Mouse (Mus musculus): ENCODE measurements at regions not wholly inside any gene's neighbourhood (a gene's known extent, or its start where the extent isn't known, plus 50 kb on each side); places are given as distances from the start of the nearest gene placed in this dataset.
A peak's percentile ranks its signal among the peaks of the same experiment; 100 is the strongest.

DNA sequence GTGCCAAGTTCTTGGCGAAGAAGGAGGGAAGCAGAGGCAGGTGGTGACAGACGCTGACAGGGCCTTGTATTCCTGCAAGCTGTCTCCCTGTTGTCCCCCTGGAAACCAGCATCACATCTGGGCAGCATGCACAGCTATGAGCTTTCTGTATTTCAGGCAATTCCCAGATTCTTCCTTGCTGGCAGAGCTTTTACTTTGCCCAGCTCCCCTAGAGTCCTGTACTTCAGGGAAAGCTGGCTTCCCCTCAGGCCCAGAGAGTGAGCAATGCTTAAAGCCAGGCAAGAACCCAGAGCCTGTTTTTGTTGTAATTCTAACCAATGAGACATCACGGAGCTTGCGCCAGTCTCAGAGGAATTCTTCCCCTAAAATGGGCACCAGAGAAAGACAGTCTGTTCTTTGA is 238.3 kb upstream of the Gm4791 start:
- Histone ChIP-seq H3K9me3 (replicated peaks) (no peaks in the 10 kb centered on the region), H3K4me1 (no peaks in the 10 kb centered on the region), H3K36me3 (no peaks in the 10 kb centered on the region), H3K27me3 (no peaks in the 10 kb centered on the region), H3K4me2 (no peak overlapping the region), H3K9ac (no peak overlapping the region), H3K4me3 (replicated peaks) (no peak overlapping the region), H3K27ac (no peak overlapping the region)
- no peak for ATAC-seq (replicated peaks; ENCODE audit: low FRiP score)
- 53% methylated on average over 4 of the region's 4 CpGs for WGBS

DNA sequence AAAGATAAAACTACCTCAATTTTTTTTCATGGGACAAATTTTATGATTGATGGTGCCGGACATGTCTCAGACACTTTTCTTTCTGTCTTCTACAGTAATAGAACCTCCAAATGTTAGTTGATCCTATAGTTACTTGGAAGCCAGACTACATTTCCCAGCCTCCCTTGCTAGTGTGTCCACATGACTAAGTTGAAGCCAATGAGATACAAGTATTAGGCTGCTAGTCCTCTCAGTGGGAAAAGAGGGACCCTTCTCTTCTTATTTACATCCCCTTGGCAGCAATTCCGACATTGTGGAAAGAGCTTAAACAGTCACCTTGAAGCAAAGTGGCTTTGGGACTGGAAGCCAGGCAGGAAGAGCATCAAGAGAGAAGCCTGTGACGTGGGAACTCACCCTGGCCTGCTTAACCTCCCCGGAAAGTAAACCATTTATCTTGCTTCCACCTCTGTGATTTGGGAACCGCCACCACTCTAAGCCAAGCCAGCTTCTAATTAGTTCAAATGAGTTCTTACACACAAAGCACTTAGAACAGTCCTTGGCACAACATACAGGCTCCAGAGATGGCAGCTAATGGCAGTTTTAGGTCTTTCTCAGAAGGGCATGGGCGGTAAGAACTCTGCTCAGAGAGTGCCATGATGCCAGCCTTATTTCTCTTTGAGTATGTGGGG is 241.4 kb upstream of the Gm4791 start:
- WGBS: 73% methylated on average over 6 of the region's 6 CpGs
- Histone ChIP-seq H3K4me2 (no peak overlapping the region), H3K9ac (no peak overlapping the region), H3K9me3 (replicated peaks) (no peaks in the 10 kb centered on the region), H3K27ac (no peak overlapping the region), H3K4me1 (peaks cover 3% of the 10 kb centered on the region; the same call in 1 of the 2 replicates), H3K36me3 (no peaks in the 10 kb centered on the region), H3K27me3 (no peaks in the 10 kb centered on the region), H3K4me3 (replicated peaks) (no peak overlapping the region)
- ATAC-seq (replicated peaks; ENCODE audit: low FRiP score): no peak

DNA sequence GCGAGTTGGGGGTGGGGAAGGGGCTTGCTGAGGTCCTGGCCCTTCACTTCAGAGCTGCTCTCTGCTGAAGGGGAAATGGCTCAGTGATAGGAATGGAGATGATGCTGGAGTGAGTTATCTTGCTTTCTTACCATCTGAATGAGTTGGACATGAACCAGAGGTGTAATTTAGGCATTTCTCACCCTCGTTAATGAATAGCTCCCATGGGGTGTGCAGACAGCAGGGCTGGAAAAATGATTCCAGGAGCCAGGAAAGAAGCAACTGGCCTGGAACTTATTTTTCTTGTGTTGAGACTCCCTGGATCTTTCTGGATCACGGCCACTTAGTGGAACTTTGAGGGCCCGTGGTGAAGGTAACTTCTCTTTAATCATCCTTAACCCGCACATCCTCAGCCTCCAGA is 246.6 kb upstream of the Gm4791 start:
- Histone ChIP-seq H3K4me1 (peaks cover 9% of the 10 kb centered on the region; the same call in 1 of the 2 replicates), H3K27ac (no peak overlapping the region), H3K9me3 (replicated peaks) (no peaks in the 10 kb centered on the region), H3K9ac (no peak overlapping the region), H3K4me3 (replicated peaks) (no peak overlapping the region), H3K36me3 (no peaks in the 10 kb centered on the region), H3K27me3 (no peaks in the 10 kb centered on the region; the same call in 1 of the 2 replicates), H3K4me2 (no peak overlapping the region)
- WGBS: 33% methylated on average over 5 of the region's 5 CpGs
- no peak for ATAC-seq (replicated peaks; ENCODE audit: low FRiP score)

DNA sequence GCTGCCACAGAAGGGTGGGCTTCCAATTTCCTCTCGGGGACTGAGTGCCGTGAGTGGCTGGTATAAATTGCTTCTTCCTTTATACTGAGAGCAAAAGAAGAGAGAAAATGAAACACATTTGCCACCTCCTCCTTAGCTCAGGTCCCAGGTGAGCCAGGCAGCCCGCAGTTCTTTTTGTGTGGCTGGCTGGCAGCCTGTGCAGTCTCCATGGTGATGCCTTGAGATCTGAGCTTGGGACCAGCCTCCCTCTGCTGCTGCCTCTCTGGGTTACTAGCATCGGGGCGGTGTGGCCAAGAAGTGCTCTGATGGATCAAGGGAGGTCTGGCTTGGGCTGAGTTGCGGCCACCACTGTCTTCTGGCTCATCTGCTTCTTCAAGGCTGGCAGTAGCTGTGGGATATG is 249.1 kb upstream of the Gm4791 start:
- no peak overlapping the region for H3K4me2 ChIP-seq
- H3K9me3 ChIP-seq (replicated peaks): no peaks in the 10 kb centered on the region
- WGBS: 80% methylated on average over 6 of the region's 6 CpGs
- no peak overlapping the region for H3K9ac ChIP-seq
- H3K27me3 ChIP-seq: no peaks in the 10 kb centered on the region; the same call in 1 of the 2 replicates
- no peak overlapping the region for H3K4me3 ChIP-seq (replicated peaks)
- no peak for ATAC-seq (replicated peaks; ENCODE audit: low FRiP score)
- peaks cover 9% of the 10 kb centered on the region; the same call in 1 of the 2 replicates for H3K4me1 ChIP-seq
- H3K36me3 ChIP-seq: no peaks in the 10 kb centered on the region
- H3K27ac ChIP-seq: no peak overlapping the region

DNA sequence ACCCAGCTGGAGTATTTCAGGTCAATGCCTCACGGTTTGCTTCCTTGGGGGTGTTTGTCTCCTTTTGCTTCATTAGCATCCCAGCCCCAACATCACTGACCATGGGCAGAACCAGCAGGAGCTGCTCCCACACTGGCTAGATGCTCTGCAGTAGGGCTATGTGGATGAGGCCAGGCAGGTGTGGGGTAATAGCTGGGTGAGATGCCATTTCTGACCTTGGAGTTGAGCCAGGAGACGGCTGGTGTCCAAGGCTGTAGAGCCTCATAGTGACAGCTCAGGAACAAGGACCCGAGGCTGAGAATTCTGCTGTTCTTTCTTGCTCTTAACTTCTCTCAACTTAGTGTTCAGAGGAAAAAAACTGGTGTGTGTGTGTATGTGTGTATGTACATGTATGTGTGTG is 252.3 kb upstream of the Gm4791 start:
- H3K27ac ChIP-seq: no peak overlapping the region
- no peak overlapping the region for H3K9ac ChIP-seq
- H3K9me3 ChIP-seq (replicated peaks): no peaks in the 10 kb centered on the region
- no peak overlapping the region for H3K4me3 ChIP-seq (replicated peaks)
- no peaks in the 10 kb centered on the region for H3K4me1 ChIP-seq
- no peak overlapping the region for H3K4me2 ChIP-seq
- H3K36me3 ChIP-seq: no peaks in the 10 kb centered on the region
- no peak for ATAC-seq (replicated peaks; ENCODE audit: low FRiP score)
- no peaks in the 10 kb centered on the region; the same call in 1 of the 2 replicates for H3K27me3 ChIP-seq
- WGBS: 56% methylated on average over 3 of the region's 3 CpGs

DNA sequence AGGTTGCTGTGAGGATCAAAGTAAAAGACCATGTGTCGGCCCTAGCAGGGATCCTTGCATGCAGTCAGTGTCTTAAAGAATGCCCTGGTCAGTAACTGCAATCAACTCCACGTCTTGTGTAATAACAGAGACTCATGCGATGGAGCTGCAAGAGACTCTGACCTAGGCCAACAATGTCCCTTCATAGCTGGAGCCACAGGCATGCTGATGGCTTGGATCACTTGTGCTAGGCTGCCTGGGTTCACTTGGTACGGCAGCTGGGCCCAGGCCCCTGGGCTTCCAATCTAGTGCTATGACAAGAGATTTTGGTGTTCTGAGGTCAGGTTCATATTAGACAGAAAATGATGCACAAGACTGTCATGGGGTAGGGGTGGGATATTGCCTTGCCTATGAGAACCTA is 258.0 kb upstream of the Gm4791 start:
- H3K4me2 ChIP-seq: no peak overlapping the region
- no peak overlapping the region for H3K9ac ChIP-seq
- H3K4me3 ChIP-seq (replicated peaks): no peak overlapping the region
- WGBS: 85% methylated on average over 4 of the region's 4 CpGs
- no peak overlapping the region for H3K27ac ChIP-seq
- no peaks in the 10 kb centered on the region for H3K9me3 ChIP-seq (replicated peaks)
- no peak for ATAC-seq (replicated peaks; ENCODE audit: low FRiP score)
- peaks cover 5% of the 10 kb centered on the region; the same call in 1 of the 2 replicates for H3K4me1 ChIP-seq
- no peaks in the 10 kb centered on the region for H3K36me3 ChIP-seq
- H3K27me3 ChIP-seq: no peaks in the 10 kb centered on the region

DNA sequence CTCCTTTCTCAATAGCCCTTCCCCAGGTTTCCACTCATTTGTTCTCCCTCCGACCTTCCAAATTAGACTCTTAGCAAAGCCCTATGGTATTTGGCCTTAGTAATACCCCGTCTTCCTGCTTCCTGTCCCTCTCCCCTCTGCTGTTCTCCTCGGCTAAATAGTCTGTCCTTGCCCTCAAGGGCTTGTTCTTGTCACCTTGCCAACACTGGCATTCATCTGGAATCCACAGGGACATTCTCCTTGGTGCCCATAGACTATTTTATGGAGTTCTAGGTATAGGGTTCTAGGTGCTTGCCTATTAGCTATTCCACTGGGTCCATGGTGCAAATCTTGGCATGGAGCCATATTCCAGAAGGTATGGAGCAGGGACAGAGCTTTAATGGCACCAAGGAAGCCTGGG is 259.2 kb upstream of the Gm4791 start:
- Histone ChIP-seq H3K36me3 (no peaks in the 10 kb centered on the region), H3K4me1 (peaks cover 5% of the 10 kb centered on the region; the same call in 1 of the 2 replicates), H3K9ac (no peak overlapping the region), H3K27me3 (peaks cover 5% of the 10 kb centered on the region; the same call in 1 of the 2 replicates), H3K4me3 (replicated peaks) (no peak overlapping the region), H3K9me3 (replicated peaks) (no peaks in the 10 kb centered on the region), H3K4me2 (no peak overlapping the region), H3K27ac (no peak overlapping the region)
- ATAC-seq (replicated peaks; ENCODE audit: low FRiP score): no peak
- WGBS: 64% methylated on average over 3 of the region's 3 CpGs

DNA sequence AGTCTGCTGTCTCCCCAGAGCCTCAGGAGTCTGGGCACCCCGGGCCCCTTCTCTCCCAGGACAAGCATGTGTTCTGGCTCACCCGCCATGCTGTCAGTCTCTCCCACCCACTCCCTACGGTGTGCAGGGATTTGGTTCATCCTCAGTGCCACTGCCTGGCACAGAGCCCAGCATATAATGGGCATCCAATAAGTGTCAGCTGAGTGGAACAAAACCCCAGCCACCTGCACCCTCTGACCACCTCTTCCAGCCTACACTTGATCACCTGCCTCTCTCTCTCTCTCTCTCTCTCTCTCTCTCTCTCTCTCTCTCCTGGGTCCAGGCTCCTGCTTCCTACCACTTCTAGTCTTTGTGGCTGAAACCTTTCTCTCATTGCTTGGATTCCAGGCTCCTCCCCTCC is 259.9 kb upstream of the Gm4791 start:
- WGBS: 62% methylated on average over 3 of the region's 3 CpGs
- H3K27me3 ChIP-seq: peaks cover 12% of the 10 kb centered on the region; the same call in 1 of the 2 replicates
- no peak overlapping the region for H3K27ac ChIP-seq
- peaks cover 5% of the 10 kb centered on the region; the same call in 1 of the 2 replicates for H3K4me1 ChIP-seq
- no peak overlapping the region for H3K4me2 ChIP-seq
- H3K4me3 ChIP-seq (replicated peaks): no peak overlapping the region
- no peak for ATAC-seq (replicated peaks; ENCODE audit: low FRiP score)
- no peaks in the 10 kb centered on the region for H3K9me3 ChIP-seq (replicated peaks)
- H3K9ac ChIP-seq: no peak overlapping the region
- H3K36me3 ChIP-seq: no peaks in the 10 kb centered on the region

DNA sequence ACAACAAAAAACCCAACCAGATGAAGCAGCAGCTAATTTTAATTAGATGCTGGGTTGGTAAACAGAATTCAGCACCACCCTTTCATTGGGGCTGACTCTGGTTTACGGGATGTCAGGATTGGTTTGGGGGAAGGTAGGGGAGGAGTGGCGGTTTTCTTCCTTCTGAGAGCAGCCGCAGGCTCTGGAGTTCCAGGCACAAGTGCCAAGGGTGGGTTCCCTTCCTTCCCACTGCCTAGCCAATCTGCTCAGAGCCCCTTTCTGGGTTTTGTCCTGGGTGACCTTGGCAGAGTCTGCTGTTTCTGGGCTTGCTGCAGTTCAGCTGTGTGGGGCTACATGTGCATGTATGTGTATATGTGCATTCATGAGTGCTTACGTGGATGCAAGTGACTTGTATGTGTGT is 260.5 kb upstream of the Gm4791 start:
- 64% methylated on average over 4 of the region's 4 CpGs for WGBS
- H3K9me3 ChIP-seq (replicated peaks): no peaks in the 10 kb centered on the region
- peaks cover 13% of the 10 kb centered on the region; the same call in 1 of the 2 replicates for H3K27me3 ChIP-seq
- H3K4me1 ChIP-seq: peaks cover 5% of the 10 kb centered on the region; the same call in 1 of the 2 replicates
- H3K27ac ChIP-seq: no peak overlapping the region
- no peak overlapping the region for H3K4me3 ChIP-seq (replicated peaks)
- no peak overlapping the region for H3K9ac ChIP-seq
- ATAC-seq (replicated peaks; ENCODE audit: low FRiP score): no peak
- H3K36me3 ChIP-seq: no peaks in the 10 kb centered on the region
- H3K4me2 ChIP-seq: no peak overlapping the region

DNA sequence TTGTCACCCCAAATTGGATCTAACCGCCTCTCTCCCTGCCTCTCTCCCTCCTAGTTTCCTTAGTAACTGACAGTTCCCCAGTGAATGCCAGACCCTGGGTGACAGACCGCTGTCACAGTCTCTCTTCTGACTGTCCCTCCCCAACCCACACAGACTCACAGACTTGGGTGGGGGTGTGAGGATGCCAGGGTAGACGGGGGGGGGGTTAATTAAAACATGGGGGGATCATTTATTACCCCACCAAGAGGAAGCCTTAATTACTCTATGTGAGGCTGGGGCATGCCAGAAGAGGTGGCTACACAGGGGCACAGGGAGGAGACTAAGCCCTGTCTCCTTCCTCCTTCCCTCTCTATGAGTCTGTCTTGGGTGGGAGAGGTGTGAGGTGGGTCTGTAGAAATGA is 261.1 kb upstream of the Gm4791 start:
- Histone ChIP-seq H3K4me1 (peaks cover 5% of the 10 kb centered on the region; the same call in 1 of the 2 replicates), H3K27ac (no peak overlapping the region), H3K9ac (no peak overlapping the region), H3K27me3 (peaks cover 13% of the 10 kb centered on the region; the same call in 1 of the 2 replicates), H3K9me3 (replicated peaks) (no peaks in the 10 kb centered on the region), H3K4me3 (replicated peaks) (no peak overlapping the region), H3K4me2 (no peak overlapping the region), H3K36me3 (no peaks in the 10 kb centered on the region)
- WGBS: 59% methylated on average over 3 of the region's 3 CpGs
- no peak for ATAC-seq (replicated peaks; ENCODE audit: low FRiP score)

DNA sequence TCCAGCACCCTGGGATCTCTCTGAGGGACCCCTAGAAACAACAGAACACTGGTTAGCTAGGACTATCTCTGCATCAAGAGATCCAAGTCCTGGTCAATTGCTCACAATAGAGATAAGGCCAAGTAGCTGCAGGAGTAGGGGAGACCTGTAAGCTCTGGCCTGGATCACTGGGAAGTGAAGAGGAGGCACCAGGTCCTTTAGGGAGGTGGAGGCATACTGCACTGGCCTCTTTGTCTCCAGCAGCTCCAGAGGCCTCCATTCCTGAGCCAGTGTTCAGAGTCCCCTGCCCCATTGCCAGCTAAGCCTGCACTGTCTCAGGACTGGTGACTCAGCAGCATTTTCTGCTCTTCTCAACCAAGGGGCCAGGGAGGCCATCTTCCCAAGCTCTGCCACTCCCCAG is 262.3 kb upstream of the Gm4791 start:
- Histone ChIP-seq H3K4me2 (no peak overlapping the region), H3K27me3 (peaks cover 15% of the 10 kb centered on the region; the same call in 1 of the 2 replicates), H3K4me1 (peaks cover 5% of the 10 kb centered on the region; the same call in 1 of the 2 replicates), H3K27ac (no peak overlapping the region), H3K4me3 (replicated peaks) (no peak overlapping the region), H3K36me3 (no peaks in the 10 kb centered on the region), H3K9me3 (replicated peaks) (no peaks in the 10 kb centered on the region), H3K9ac (no peak overlapping the region)
- peak; percentile 46; the same call in 1 of the 2 replicates for ATAC-seq (replicated peaks; ENCODE audit: low FRiP score)

DNA sequence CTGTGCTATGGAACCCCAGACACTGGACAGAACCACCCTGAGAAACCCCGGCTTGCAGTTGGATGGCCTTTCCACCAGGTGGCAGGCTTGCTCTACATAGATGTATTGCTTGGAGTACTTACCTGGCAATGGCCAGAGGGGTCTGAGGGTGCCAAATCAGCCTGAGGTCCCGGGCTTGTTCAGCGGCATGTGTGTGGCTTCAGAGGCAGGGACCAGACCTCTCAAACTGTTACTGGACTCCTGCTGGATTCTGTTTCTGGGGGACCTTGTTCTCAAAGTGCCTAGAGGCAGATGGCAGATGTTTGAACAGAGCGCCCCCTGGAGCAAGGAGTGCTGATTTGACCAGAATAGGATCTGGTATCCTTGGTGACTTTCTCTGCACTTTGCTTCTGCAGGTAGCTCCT is 262.9 kb upstream of the Gm4791 start:
- Histone ChIP-seq H3K27ac (no peak overlapping the region), H3K4me1 (peaks cover 5% of the 10 kb centered on the region; the same call in 1 of the 2 replicates), H3K27me3 (peaks cover 15% of the 10 kb centered on the region; the same call in 1 of the 2 replicates), H3K4me2 (no peak overlapping the region), H3K36me3 (no peaks in the 10 kb centered on the region), H3K9me3 (replicated peaks) (no peaks in the 10 kb centered on the region), H3K9ac (no peak overlapping the region), H3K4me3 (replicated peaks) (no peak overlapping the region)
- 4% methylated on average over 4 of the region's 4 CpGs for WGBS
- peak; percentile 52; the same call in 1 of the 2 replicates for ATAC-seq (replicated peaks; ENCODE audit: low FRiP score)

DNA sequence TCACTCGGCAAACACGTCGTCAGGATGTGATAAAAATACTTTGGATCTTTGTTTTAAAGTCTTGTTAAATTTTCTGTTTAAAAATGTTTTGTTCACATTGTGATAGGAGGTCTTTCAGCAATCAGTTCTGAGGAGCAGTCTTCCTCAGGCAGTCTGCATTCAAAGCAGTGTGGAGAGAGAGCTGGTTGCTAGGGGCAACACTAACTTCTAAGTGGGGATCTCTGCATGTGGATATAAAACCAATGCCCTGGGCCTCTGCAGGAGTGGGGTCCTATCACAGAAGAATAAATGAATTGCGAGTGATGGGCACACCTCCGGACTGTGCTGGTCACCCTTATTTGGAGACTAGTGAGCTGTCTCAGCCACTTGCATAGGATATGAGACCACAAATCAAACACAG is 270.1 kb upstream of the Gm4791 start:
- Histone ChIP-seq H3K4me3 (replicated peaks) (no peak overlapping the region), H3K27ac (no peak overlapping the region), H3K4me1 (no peaks in the 10 kb centered on the region), H3K9ac (no peak overlapping the region), H3K4me2 (no peak overlapping the region), H3K27me3 (0 out of 2 replicates have a peak, but pooled peaks cover 3% of the 10 kb centered on the region), H3K36me3 (no peaks in the 10 kb centered on the region), H3K9me3 (replicated peaks) (no peaks in the 10 kb centered on the region)
- no peak for ATAC-seq (replicated peaks; ENCODE audit: low FRiP score)
- 66% methylated on average over 5 of the region's 5 CpGs for WGBS

Measured in kidney, embryonic 15.5 days (tissue).